Mouse (Mus musculus): ENCODE measurements around the gene Pomgnt1.

GRCm38 (mm10) chr4:116076369-116077231, 47.0 kb upstream of the Pomgnt1 start:
- no peak for TF ChIP-seq CTCF (IDR thresholded peaks at IDR 0.05; ENCODE audit: low read depth)
- TF ChIP-seq EP300 (optimal IDR thresholded peaks at IDR 0.05), result no peak
